Mouse (Mus musculus): ENCODE results near the gene Gpr1. TPM values are rescaled to one million over a fixed set of nuclear protein-coding genes. Genes with fewer than 3 reads are reported as not detected.
A peak's percentile ranks its signal among the peaks of the same experiment; 100 is the strongest.

Gpr1 gene
- polyA plus RNA-seq, 1 experiment: not detected

GRCm38 (mm10) chr1:63243854-63244253 lies 29.5 kb upstream of the Gpr1 start:
- no peak for TF ChIP-seq GATA1 (IDR thresholded peaks at IDR 0.05; ENCODE audit: low read length)

- no peak for TF ChIP-seq GATA1 (IDR thresholded peaks at IDR 0.05; ENCODE audit: low read length)
Observed at GRCm38 (mm10) chr1:63239751-63240150, 25.4 kb upstream of the Gpr1 start.

- TF ChIP-seq GATA1 (IDR thresholded peaks at IDR 0.05; ENCODE audit: low read length): no peak
Observed at GRCm38 (mm10) chr1:63239305-63239704, 25.0 kb upstream of the Gpr1 start.

GRCm38 (mm10) chr1:63237371-63237770 lies 23.0 kb upstream of the Gpr1 start:
- TF ChIP-seq GATA1 (IDR thresholded peaks at IDR 0.05; ENCODE audit: low read length): no peak

GRCm38 (mm10) chr1:63227241-63227640 lies 12.9 kb upstream of the Gpr1 start:
- TF ChIP-seq GATA1 (IDR thresholded peaks at IDR 0.05; ENCODE audit: low read length): no peak

GRCm38 (mm10) chr1:63225890-63226289 lies 11.5 kb upstream of the Gpr1 start:
- TF ChIP-seq GATA1 (IDR thresholded peaks at IDR 0.05; ENCODE audit: low read length): no peak

- TF ChIP-seq GATA1 (IDR thresholded peaks at IDR 0.05; ENCODE audit: low read length): peak; percentile 96
Observed at GRCm38 (mm10) chr1:63225009-63225408, 10.7 kb upstream of the Gpr1 start.

GRCm38 (mm10) chr1:63219277-63219676 lies 4.9 kb upstream of the Gpr1 start:
- no peak for TF ChIP-seq GATA1 (IDR thresholded peaks at IDR 0.05; ENCODE audit: low read length)

- TF ChIP-seq GATA1 (IDR thresholded peaks at IDR 0.05; ENCODE audit: low read length): no peak
Observed at GRCm38 (mm10) chr1:63214631-63215030, 288 bp upstream of the Gpr1 start.

- no peak for TF ChIP-seq GATA1 (IDR thresholded peaks at IDR 0.05; ENCODE audit: low read length)
Observed at GRCm38 (mm10) chr1:63213478-63214270, 669 bp downstream of the Gpr1 start.

GRCm38 (mm10) chr1:63209861-63210529 lies 4.3 kb downstream of the Gpr1 start:
- TF ChIP-seq GATA1 (IDR thresholded peaks at IDR 0.05; ENCODE audit: low read length): no peak

- no peak for TF ChIP-seq GATA1 (IDR thresholded peaks at IDR 0.05; ENCODE audit: low read length)
Observed at GRCm38 (mm10) chr1:63207607-63208006, 6.7 kb downstream of the Gpr1 start.

- no peak for TF ChIP-seq GATA1 (IDR thresholded peaks at IDR 0.05; ENCODE audit: low read length)
Observed at GRCm38 (mm10) chr1:63204660-63205394, 9.5 kb downstream of the Gpr1 start.

GRCm38 (mm10) chr1:63203950-63204659 lies 10.2 kb downstream of the Gpr1 start:
- no peak for TF ChIP-seq GATA1 (IDR thresholded peaks at IDR 0.05; ENCODE audit: low read length)

GRCm38 (mm10) chr1:63203471-63203870 lies 10.9 kb downstream of the Gpr1 start:
- TF ChIP-seq GATA1 (IDR thresholded peaks at IDR 0.05; ENCODE audit: low read length): no peak

GRCm38 (mm10) chr1:63201672-63202071 lies 12.7 kb downstream of the Gpr1 start:
- TF ChIP-seq GATA1 (IDR thresholded peaks at IDR 0.05; ENCODE audit: low read length): no peak

Measured in G1E-ER4 (cell line).